13 mouse cellular contexts compared by ENCODE assay signal in the genomic region with DNA sequence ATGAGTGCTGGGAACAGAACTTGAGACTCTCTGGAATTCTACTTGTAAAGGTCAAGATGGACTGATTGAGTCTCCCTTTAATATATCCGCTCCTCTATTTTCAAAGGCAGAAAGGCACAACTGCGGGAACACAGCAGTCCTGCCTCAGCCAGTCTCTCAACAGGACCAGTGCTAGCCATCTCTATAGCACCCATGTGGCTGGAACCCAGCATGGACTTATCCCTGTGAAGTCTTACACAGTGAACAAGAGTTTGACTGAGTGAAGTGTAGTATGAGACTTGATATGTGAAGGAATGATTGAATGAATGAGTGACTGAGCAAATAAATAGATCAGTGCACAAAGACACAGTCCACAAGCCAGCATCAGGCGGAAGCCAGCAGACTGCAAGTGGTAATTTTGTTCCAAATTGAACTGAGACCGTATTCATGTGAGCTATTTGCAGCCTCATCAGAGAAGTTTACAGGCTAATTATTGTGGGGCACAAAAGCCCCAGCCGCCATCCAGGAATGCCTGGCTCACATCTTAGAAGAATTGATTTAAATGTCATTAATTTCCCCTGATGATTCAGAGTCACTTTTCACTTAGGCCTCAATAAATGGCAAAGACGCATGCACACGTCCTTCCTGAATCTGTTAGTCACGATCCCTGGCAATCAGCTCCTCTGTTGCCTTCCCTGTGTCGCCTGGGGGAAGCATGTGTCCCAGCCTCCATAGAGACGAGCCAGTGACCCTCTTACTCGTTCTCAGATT.
DNase-seq lines count a peak whose midpoint lies in the region; ATAC-seq lines count a peak whose summit lies in the region.
"Had no signal": no experiment of that assay in that cellular context is flagged by ENCODE, and none has a peak within 500 bp of the region (broad histone marks: within the 10 kb centered on the region; RNA-seq: fewer than 3 reads in every experiment).

No protein-coding gene starts in this region.

- no peak overlapping the region for H3K4me2 ChIP-seq in hindbrain, embryonic 15.5 days
- no peak overlapping the region for H3K4me2 ChIP-seq in neural tube, embryonic 15.5 days
- H3K4me2 ChIP-seq: heart, embryonic 11.5 days; liver, embryonic 11.5 days had no signal

- H3K36me3 ChIP-seq in hindbrain, embryonic 15.5 days = no peaks in the 10 kb centered on the region
- no peaks in the 10 kb centered on the region for H3K36me3 ChIP-seq in neural tube, embryonic 15.5 days

- no peak overlapping the region for H3K4me3 ChIP-seq in hindbrain, embryonic 15.5 days
- H3K4me3 ChIP-seq in neural tube, embryonic 15.5 days (replicated peaks) = no peak overlapping the region

- H3K9ac ChIP-seq in hindbrain, embryonic 15.5 days = no peak overlapping the region
- no peak overlapping the region for H3K9ac ChIP-seq in neural tube, embryonic 15.5 days (replicated peaks)

- WGBS in hindbrain, embryonic 15.5 days = 31% methylated on average over 11 of the region's 11 CpGs
- 31% methylated on average over 11 of the region's 11 CpGs for WGBS in neural tube, embryonic 15.5 days

- H3K9me3 ChIP-seq in hindbrain, embryonic 15.5 days = no peaks in the 10 kb centered on the region
- 0 out of 2 replicates have a peak, but pooled peaks cover 6% of the 10 kb centered on the region for H3K9me3 ChIP-seq in neural tube, embryonic 15.5 days (replicated peaks)

- peak overlapping the region; percentile 25; the same call in 1 of the 2 replicates for H3K27ac ChIP-seq in hindbrain, embryonic 15.5 days (replicated peaks)
- H3K27ac ChIP-seq in neural tube, embryonic 15.5 days (replicated peaks) = no peak overlapping the region

- ATAC-seq in frontal cortex, adult (ENCODE audit: low TSS enrichment) = peak; percentile 67
- peak; percentile 70; the same call in 1 of the 2 replicates for ATAC-seq in hindbrain, embryonic 15.5 days (ENCODE audit: low FRiP score, low read depth)
- ATAC-seq in neural tube, embryonic 15.5 days (ENCODE audit: low FRiP score) = peak; percentile 48; the same call in 1 of the 2 replicates

- no peaks in the 10 kb centered on the region for H3K27me3 ChIP-seq in hindbrain, embryonic 15.5 days
- H3K27me3 ChIP-seq in neural tube, embryonic 15.5 days (replicated peaks) = no peaks in the 10 kb centered on the region; the same call in 1 of the 2 replicates

- H3K4me1 ChIP-seq in hindbrain, embryonic 15.5 days (replicated peaks) = peaks cover 37% of the 10 kb centered on the region
- H3K4me1 ChIP-seq in neural tube, embryonic 15.5 days = peaks cover 22% of the 10 kb centered on the region

- DNase-seq in frontal cortex, postnatal 10 days (ENCODE audit: low spot score in 2 of 2) = no peak
- DNase-seq in right cerebral cortex, postnatal 10 days (ENCODE audit: low spot score in 2 of 2) = peak; percentile 39 to 51
- no peak for DNase-seq in right cerebral cortex, postnatal 25 days
- no peak for DNase-seq in ovary, postnatal 36 days (ENCODE audit: low spot score)
- no peak for DNase-seq in liver
- DNase-seq: cerebellum, adult 11-12 months; embryo, embryonic 11 days; thymus, postnatal 14 days had no signal

Comparison
In these comparisons a context has a peak if more than half of its experiments do, and no peak if none do; other contexts are left out.
1. DNase-seq: peak in right cerebral cortex, postnatal 10 days (2 of 2); none in frontal cortex, postnatal 10 days (0 of 2), right cerebral cortex, postnatal 25 days (single experiment), ovary, postnatal 36 days (single experiment) and liver (single experiment).
2. Peak in every context shown above with its lines, with median percentiles within 50 percentile points of each other: ATAC-seq.